Mouse (Mus musculus): Measurements from ENCODE around the gene Wdr78. TPM values are rescaled to one million over a fixed set of nuclear protein-coding genes. Genes with fewer than 3 reads are reported as not detected.

The Wdr78 gene
- polyA plus RNA-seq, 1 experiment = 4.3 TPM

DNA sequence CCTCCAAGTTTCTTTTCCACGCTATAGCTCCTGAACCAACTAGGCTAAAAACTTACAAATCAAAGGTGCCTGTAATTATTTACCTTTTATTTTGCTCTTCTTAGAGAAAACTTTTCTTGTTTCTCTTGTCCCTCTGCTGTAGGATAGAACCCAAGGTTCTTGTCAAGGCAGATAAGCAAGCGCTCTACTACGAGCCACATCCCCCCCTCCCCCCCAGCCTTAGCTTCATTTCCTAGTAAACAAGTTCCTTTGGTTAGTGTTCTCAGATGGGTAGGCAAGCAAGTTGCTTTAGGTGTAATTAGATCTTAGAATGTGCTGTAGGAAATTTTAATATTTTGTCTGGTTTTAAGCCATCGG, 5.7 kb upstream of the Wdr78 start:
- no peak for TF ChIP-seq POLR2A (IDR thresholded peaks at IDR 0.05; ENCODE audit: low read depth, low read length)
- no peak for TF ChIP-seq CTCF (IDR thresholded peaks at IDR 0.05; ENCODE audit: borderline replicate concordance, insufficient read depth, low read length)
- H3K27ac ChIP-seq (ENCODE audit: insufficient read depth, low read length) = peak overlapping the region; percentile 94
- peak overlapping the region; percentile 90 for H3K4me3 ChIP-seq (ENCODE audit: insufficient read depth, low read length)
- H3K4me1 ChIP-seq (ENCODE audit: control insufficient read depth, insufficient read depth, low read length) = peaks cover 13% of the 10 kb centered on the region

DNA sequence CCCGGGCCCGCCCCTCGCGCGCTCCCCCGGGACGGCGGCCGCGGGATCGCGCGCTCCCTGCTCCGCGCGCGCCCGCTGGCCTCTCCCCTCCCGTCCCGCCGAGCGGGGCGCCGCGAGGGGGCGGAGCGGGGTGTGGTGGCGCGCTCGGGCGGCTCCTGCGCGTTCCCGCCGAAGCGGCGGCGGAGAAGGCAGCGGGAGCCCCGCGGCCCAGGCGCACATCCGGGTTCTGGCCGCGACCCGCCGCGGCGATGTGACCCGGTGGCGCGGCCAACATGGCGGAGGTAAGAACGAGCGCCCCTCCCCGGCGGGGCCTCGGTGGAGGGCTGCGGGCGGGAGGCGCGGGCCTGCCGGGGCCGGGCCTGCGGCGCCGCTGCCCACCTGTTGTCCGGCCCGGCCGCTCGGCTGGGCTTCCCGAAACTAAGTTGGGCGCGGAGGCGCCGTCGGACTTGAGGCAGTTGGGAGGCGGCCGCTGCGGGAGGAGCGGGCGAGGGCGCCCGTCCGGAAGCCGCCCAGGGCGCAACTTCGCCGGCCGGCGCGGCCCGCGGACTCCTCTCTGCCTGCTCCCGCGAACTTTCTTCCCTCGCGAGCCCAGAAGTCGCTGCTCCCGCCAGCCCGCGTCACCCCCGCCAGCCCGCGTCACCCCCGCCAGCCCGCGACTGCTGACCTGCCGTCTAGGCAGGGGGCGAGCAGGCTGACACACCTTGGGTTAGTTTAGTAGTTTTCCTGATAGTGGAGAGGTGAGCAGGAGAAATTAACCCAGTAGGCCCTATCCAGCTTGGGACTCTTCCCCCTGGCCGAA, 5.1 kb upstream of the Wdr78 start:
- Histone ChIP-seq H3K4me1 (ENCODE audit: control insufficient read depth, insufficient read depth, low read length) (peaks cover 13% of the 10 kb centered on the region), H3K4me3 (ENCODE audit: insufficient read depth, low read length) (peak overlapping the region; percentile 90), H3K27ac (ENCODE audit: insufficient read depth, low read length) (peak overlapping the region; percentile 94)
- TF ChIP-seq CTCF (IDR thresholded peaks at IDR 0.05; ENCODE audit: borderline replicate concordance, insufficient read depth, low read length) (no peak), POLR2A (IDR thresholded peaks at IDR 0.05; ENCODE audit: low read depth, low read length) (peak; percentile 72)

DNA sequence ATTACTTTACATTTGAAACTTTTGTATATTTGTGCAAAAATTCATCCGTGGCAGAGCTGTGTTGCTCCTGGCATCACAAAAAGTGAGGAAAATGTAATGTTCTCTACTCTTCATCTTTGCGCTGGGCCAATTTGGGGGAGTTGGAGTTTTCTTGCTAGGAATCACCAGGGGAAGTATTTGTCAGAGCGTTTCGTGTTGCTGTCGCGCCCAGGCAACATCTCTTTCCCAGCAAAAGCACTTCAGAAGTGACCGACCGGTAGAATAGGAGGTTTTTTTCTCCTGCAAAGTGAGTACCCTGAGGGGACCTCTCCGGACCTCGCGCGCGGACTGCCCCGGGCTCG, 4.5 kb upstream of the Wdr78 start:
- Histone ChIP-seq H3K27ac (ENCODE audit: insufficient read depth, low read length) (peak overlapping the region; percentile 94), H3K4me3 (ENCODE audit: insufficient read depth, low read length) (peak overlapping the region; percentile 49), H3K4me1 (ENCODE audit: control insufficient read depth, insufficient read depth, low read length) (peaks cover 13% of the 10 kb centered on the region)
- TF ChIP-seq CTCF (IDR thresholded peaks at IDR 0.05; ENCODE audit: borderline replicate concordance, insufficient read depth, low read length) (no peak), POLR2A (IDR thresholded peaks at IDR 0.05; ENCODE audit: low read depth, low read length) (no peak)

DNA sequence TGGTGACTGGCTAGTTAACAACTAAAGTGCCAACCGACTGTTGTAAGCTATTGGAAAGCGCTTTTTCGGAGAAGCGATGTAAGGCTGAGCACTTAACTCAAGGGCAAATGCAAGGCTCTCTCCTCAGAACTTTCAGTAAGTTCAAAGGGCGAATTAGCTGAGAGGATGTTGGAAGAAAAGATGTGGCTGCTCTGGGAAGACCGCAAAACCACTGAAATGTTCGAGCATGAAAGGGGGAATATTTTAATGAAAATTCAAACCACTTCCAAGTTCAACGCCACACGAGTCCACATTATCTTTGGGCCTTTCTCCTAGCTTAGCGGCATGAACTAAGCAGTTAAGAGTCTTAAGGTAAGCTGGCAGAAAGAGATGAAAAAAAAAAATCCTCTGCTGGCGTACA, 953 bp downstream of the Wdr78 start:
- Histone ChIP-seq H3K4me1 (ENCODE audit: control insufficient read depth, insufficient read depth, low read length) (peaks cover 9% of the 10 kb centered on the region), H3K4me3 (ENCODE audit: insufficient read depth, low read length) (peak overlapping the region; percentile 99), H3K27ac (ENCODE audit: insufficient read depth, low read length) (peak overlapping the region; percentile 63)
- TF ChIP-seq CTCF (IDR thresholded peaks at IDR 0.05; ENCODE audit: borderline replicate concordance, insufficient read depth, low read length) (no peak), POLR2A (IDR thresholded peaks at IDR 0.05; ENCODE audit: low read depth, low read length) (no peak)

DNA sequence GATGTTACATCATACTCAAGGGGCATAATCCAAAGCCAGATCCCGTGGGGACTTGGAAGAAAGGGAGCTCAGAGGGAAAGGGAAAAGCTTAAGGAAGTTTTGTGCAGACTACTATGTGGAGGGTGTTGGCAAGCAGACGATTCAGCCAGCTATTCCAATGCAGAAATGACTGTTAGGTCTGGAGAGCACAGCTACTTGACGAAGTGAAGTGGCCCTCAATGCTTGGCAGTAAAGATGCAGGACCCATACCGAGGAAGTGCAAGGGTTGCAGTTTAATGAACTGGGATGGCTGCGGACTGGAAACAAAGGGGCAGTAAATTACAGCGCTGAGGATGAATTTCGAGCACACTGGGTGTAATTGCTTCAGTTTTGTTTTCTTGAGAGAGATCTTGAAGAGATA, 1.7 kb downstream of the Wdr78 start:
- H3K4me1 ChIP-seq (ENCODE audit: control insufficient read depth, insufficient read depth, low read length) = peaks cover 9% of the 10 kb centered on the region
- H3K27ac ChIP-seq (ENCODE audit: insufficient read depth, low read length) = no peak overlapping the region
- no peak for TF ChIP-seq CTCF (IDR thresholded peaks at IDR 0.05; ENCODE audit: borderline replicate concordance, insufficient read depth, low read length)
- peak overlapping the region; percentile 99 for H3K4me3 ChIP-seq (ENCODE audit: insufficient read depth, low read length)

DNA sequence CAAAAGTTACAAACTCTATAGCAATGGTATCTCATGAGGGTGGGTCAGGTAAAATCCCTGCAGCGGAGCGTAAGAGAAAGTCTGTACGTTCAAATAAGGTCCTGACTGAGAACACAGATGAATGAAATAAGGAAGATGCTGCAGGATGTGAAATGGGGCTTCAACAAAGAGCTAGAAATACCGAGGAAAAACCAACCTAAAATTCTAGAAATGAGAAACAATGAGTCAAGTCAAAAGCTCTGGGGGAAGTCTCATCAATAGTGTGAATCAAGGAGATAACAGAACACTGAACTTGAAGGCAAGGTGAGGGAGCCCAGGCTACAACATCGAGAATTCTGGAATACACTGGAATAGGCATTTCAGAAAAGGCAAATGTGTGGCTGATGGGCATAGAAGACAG, 15.8 kb downstream of the Wdr78 start:
- H3K27ac ChIP-seq (ENCODE audit: insufficient read depth, low read length) = no peak overlapping the region
- TF ChIP-seq POLR2A (IDR thresholded peaks at IDR 0.05; ENCODE audit: low read depth, low read length) (no peak), CTCF (IDR thresholded peaks at IDR 0.05; ENCODE audit: borderline replicate concordance, insufficient read depth, low read length) (no peak)
- no peaks in the 10 kb centered on the region for H3K4me1 ChIP-seq (ENCODE audit: control insufficient read depth, insufficient read depth, low read length)
- no peak overlapping the region for H3K4me3 ChIP-seq (ENCODE audit: insufficient read depth, low read length)

- TF ChIP-seq CTCF (IDR thresholded peaks at IDR 0.05; ENCODE audit: borderline replicate concordance, insufficient read depth, low read length) = no peak
- TF ChIP-seq POLR2A (IDR thresholded peaks at IDR 0.05; ENCODE audit: low read depth, low read length) = no peak
- H3K4me3 ChIP-seq (ENCODE audit: insufficient read depth, low read length) = no peak overlapping the region
- H3K27ac ChIP-seq (ENCODE audit: insufficient read depth, low read length) = no peak overlapping the region
- no peaks in the 10 kb centered on the region for H3K4me1 ChIP-seq (ENCODE audit: control insufficient read depth, insufficient read depth, low read length)
Measured at GRCm38 (mm10) chr4:103095921-103096320, 18.4 kb downstream of the Wdr78 start.

- TF ChIP-seq POLR2A (IDR thresholded peaks at IDR 0.05; ENCODE audit: low read depth, low read length) = no peak
- no peak for TF ChIP-seq CTCF (IDR thresholded peaks at IDR 0.05; ENCODE audit: borderline replicate concordance, insufficient read depth, low read length)
- Histone ChIP-seq H3K27ac (ENCODE audit: insufficient read depth, low read length) (no peak overlapping the region), H3K4me1 (ENCODE audit: control insufficient read depth, insufficient read depth, low read length) (no peaks in the 10 kb centered on the region), H3K4me3 (ENCODE audit: insufficient read depth, low read length) (no peak overlapping the region)
Measured at GRCm38 (mm10) chr4:103085237-103085636, 29.1 kb downstream of the Wdr78 start.

DNA sequence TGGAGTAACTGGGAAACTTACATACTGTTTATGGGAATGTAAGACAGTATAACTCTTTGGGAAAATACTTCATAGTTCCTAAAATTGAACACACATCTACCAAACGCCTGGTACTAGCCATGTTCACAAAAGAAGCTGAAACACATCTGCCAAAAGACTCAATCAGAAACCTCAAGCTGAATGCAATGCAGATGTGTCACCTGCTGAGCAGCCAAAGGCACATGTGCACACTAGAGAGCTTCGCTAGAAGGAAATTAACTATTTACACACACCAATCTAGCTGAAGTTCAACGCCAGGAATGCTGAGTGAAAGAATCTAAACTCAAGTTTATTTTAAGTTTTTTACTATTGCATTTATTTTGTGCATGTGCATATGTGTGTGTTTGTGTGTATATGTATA, 43.7 kb downstream of the Wdr78 start:
- no peaks in the 10 kb centered on the region for H3K4me1 ChIP-seq (ENCODE audit: control insufficient read depth, insufficient read depth, low read length)
- H3K27ac ChIP-seq (ENCODE audit: insufficient read depth, low read length) = no peak overlapping the region
- TF ChIP-seq CTCF (IDR thresholded peaks at IDR 0.05; ENCODE audit: borderline replicate concordance, insufficient read depth, low read length) (no peak), POLR2A (IDR thresholded peaks at IDR 0.05; ENCODE audit: low read depth, low read length) (no peak)
- H3K4me3 ChIP-seq (ENCODE audit: insufficient read depth, low read length) = no peak overlapping the region

- Histone ChIP-seq H3K4me3 (ENCODE audit: insufficient read depth, low read length) (no peak overlapping the region), H3K27ac (ENCODE audit: insufficient read depth, low read length) (no peak overlapping the region), H3K4me1 (ENCODE audit: control insufficient read depth, insufficient read depth, low read length) (no peaks in the 10 kb centered on the region)
- TF ChIP-seq CTCF (IDR thresholded peaks at IDR 0.05; ENCODE audit: borderline replicate concordance, insufficient read depth, low read length) (no peak), POLR2A (IDR thresholded peaks at IDR 0.05; ENCODE audit: low read depth, low read length) (no peak)
Measured at GRCm38 (mm10) chr4:103067906-103068655, 46.3 kb downstream of the Wdr78 start.
